Mouse (Mus musculus) A20 (cell line): ENCODE results near the gene Cd300lb.

Experiments
- DNase-seq: peaks from one replicate; pipeline ENCODE4 v3.0.0-alpha.2; 2011; ENCODE audit warnings: low read depth, low spot score

Cd300lb gene

DNA sequence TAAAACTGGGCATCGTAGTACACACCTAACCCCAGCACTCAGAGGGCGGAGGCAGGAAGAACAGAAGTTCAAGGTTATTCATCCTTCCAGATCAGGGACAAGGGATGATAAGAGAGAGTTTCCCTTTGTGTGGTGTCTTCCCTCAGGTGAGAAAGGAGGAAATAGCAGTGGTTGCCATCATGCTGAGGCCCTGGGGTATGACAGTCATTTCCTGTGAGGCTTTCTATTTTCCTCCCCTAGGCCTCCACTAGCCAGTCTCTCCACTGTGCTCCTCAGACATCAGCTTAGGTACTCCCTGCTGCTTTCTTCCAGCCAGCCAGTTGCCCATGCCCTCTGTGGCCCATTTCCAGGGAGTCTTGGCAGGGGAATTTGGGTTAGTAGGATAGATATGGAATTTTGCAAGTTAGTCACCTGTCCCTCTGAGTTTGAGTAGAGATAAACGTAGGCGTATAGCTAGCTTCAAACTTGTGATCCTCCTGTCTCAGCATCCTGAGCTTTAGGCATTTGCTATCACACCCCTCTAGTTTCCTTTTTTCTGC, 50.9 kb downstream of the Cd300lb start:
- DNase-seq, result peak; percentile 57

DNA sequence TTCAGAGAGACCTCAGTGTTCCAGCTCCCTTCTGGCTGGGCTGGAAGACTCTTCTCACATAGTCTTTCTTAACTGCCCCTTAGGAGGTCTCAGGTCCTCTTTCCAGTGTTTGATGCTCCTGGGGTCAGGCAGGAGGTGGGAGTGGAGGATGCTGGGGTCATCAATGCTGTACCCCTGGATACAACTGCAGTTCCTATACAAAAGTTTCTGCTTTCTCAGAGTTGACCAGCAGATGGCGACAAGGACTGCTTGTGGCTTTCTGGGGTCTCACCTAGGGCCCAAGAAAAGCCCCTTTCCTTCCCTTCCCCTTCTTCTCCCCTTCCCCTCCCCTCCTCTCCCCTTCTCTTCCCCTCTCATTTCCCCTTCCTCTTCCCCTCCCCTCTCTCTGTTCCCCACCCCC, 53.6 kb downstream of the Cd300lb start:
- DNase-seq, result peak; percentile 84

DNA sequence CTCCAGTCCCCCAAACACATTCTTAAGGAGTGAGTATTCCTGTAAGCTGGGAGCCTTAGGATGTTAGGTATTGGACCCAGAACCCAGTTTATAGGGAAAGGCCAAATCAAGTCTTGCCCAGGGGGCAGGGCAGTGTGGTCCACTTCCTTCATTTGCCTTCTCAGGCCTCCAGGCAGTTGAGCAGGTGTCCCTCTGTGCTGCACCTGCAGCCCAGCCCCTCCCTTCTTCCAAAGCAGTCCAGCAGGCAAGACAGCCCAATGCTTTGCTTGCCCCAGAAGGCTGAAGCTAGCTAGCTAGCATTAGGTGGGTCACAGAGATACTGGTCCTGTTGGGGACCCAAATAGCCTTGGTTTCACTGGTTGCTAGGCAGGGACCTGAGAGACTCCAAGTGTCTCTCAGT, 54.0 kb downstream of the Cd300lb start:
- peak; percentile 89 for DNase-seq

DNA sequence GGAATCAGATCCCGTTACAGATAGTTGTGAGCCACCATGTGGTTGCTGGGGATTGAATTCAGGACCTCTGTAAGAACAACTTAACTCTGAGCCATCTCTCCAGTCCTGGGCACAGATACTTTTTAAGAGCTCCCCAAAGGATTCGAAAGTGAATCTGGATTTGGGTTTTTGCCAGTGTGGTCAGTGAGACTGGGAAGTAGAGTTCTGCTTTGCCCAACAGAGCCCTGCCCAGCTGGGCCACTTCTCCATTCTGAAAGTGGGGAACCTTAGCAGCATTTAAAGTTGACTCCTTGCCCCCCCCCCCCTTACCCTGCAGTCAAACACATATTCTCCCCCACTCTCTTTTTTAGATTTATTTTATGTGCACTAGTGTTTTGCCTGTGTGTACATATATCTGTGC, 54.5 kb downstream of the Cd300lb start:
- peak; percentile 86 for DNase-seq

DNA sequence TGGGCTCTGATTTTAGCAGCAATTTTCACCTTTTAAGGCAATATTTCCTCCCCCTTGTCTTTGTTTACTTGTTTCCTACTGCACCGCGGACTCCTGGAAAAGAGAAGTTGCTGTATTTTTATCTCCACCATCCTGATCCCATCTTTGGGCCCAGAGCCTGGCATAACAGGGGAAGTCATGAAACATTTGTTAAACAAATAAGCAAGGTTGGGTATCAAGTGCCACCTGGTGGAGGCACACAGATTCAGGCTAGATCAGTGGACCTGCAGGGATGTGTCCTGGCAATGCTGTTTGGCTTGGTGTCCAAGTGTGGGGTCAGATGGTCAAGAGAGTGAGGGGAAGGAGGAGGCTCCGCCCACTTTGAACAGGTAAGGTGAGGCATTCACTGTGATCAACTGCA, 57.0 kb downstream of the Cd300lb start:
- DNase-seq, result peak; percentile 85

DNA sequence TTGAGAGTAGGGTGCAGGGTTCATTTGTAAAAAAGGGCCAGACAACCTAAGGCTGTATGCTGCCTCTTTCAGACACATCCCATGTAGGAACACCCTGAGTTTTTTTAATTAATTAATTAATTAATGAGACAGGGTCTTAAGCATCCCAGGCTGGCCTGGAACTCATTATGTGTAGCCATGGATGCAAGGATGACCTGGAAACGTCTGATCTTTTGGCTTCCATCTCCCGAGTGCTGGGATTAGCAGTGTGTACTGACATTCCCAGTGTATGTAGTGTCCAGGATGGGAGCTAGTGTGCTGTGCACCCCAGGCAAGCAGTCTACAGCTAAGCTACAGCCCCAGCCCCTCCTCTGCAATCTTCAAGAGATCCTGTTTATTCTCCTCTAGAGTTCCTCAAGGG, 57.6 kb downstream of the Cd300lb start:
- no peak for DNase-seq

DNA sequence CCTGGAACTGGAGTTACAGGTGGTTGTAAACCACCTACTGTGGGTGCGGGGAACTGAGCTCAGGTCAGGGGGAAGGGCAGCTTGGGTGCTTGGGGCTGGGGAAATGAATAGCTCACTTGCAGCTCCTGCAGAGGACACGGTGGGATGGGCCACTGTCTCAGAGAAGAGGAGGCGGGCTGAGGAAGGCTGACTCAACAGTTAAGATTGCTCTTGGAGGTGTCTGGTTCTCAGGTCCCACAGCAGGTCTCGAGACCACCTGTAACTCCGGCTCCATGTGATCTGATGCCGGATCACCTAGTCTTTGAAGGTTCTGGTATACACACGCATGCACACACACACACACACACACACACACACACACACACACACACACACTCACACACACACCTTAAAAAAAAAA, 58.0 kb downstream of the Cd300lb start:
- DNase-seq, result peak; percentile 89

DNA sequence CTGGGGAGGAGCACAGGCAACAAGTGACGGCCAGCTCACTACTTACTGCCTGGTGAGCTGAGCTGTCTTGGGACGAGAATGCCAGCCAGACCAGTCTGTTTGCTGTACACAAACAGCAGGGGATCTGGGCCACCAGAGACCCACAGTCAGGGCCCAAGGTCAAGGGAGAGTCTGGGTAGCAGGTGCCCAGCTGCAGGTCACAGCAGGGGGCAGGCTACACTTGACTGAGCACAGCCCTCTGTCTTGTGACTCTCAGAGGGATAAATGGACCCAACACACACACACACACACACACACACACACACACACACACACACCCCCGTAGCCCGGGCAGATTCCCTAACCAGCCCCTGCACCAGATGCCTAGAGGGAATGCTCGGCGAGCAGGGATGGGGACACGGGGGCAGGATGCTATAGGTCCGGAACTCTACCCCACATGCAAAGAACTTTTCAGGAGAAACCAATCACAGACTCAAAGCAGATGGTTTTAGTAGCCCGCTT, 58.8 kb downstream of the Cd300lb start:
- DNase-seq, result peak; percentile 95

DNA sequence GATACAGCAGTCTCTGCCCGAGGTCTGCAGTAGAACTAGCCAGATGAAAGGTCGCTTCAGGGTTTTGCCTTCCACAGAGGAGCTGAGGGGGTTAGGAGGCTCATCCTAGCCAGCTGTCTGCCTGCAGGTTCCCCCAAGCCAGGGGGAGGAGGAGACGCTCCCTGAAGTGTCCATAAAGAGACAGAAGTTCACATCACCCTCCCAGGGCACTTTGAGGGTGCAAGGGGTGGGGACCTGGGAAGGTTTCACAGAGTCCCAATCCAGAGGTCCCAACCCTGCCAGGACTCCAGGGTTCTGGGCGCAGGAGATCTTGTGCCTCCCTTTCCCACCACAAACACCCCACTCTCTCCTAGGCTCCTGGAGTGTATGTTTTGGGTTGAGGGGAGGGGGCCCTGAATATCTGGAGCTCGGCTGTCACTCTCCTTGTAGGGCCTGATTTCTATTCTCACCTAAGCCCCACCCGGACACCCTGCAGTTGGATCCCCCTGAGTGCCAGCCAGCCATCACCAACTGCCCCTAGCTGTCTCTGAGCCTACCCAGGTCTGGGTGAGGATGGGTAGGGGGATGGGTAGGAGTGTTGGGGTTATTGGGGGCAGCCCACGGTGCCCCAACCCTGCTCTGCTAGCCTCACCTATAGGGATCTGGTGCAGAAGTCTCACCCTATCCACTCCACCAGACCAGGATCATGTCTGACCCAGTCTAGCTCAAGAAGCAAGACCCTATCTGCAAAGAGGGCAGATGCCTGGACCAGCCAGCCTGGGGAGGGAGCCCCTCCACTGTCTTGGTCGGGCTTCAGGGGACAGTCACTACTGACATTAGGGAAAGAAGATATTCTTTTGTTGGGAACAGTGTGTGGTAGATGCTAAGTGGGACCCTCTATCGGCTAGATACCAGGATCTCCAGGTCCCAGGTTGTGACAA, 59.7 kb downstream of the Cd300lb start:
- peak; percentile 43 for DNase-seq

DNA sequence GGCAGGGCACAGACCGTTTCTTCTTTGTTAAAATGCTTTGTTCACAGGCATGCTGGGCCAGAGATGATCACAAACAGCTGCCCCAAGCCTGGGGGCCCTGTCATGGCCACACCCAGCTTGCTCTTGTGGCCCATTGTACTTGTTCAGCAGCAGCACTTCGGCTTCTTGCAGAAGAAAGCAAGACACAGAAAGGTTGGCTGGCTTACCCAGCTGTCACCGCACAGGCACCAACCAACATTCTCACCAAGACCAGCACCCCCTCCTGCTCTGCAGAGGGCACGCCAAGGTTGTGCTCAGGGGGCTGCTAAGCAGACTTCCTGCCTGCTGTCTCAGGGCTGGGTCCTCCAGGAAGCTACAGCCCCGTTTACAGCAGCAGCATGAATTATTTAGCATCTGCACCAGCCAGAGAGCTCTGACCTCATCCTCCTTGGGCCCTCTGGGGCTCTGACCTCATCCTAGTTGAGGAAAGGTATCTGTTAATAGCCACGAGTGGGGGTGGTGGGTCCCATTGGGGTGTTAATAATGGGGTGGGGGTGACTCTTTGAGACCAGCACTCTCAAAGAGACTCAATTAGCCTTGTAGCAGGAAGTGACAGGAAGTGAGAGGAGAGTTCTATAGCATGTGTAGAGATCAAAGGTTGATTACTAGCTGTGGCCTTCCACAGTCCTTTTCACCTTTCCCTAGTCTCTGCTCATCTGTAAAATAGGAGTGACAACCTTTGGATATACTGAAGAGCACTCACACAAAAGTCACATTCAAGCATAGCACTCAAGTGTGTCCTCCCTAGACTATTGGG, 61.0 kb downstream of the Cd300lb start:
- peak; percentile 58 for DNase-seq
